Mouse (Mus musculus): ENCODE data around the gene Zfp618. TPM values are rescaled to one million over a fixed set of nuclear protein-coding genes. Genes with fewer than 3 reads are reported as not detected.

Gene Zfp618
- 1.8 and 1.9 TPM in 2 replicates for polyA plus RNA-seq (2012; rRNA removed)

DNA sequence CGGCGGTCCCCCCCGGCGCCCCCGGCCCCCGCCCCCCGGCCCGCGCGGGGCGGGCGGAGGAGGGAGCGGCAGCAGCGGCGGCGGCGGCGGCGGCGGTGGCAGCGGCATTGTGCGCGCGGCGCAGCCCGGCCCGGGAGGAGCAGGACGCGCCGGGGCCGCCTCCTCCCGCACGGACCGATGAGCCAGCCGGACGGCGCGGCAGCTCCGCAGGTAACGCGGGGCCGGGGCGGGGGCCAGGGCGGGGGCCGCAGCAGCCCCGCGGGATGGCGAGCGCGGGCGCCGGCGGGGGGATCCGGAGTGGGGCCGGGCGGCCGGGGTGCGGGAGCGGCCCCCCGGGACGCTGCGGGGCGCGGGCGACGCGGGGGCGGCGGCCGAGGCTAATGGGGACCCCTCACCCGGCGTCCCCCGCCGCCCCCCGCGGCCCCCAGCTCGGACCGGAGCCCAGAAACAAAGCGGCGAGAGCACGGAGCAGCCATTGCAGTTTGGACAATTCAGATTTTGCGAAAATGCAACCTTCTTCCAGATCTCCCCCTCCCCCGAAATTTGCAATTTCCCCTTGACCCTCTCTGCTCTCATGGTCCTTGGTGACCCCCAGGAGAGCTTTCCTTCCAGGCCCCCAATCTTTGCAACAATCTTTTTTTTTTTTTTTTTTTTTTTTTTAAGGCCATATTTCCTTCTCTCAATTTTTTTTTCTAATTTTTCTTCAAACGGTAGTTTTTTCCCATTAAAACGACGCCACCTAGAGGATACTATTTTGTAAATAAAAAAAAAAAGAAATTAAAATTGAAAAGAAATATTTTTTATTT, at the start of gene Zfp618:
Gene Zfp618 (plus strand): TSS at position 77 of the 806 bp plus-strand sequence.
- TF ChIP-seq POLR2A (IDR thresholded peaks at IDR 0.05; ENCODE audit: extremely low read depth, insufficient read depth, low read length) (no peak), CTCF (IDR thresholded peaks at IDR 0.05; ENCODE audit: extremely low read depth, insufficient read depth, low read length) (no peak)
- peak within 1 kb of the TSS; percentile 63 for H3K4me3 ChIP-seq (ENCODE audit: insufficient read depth, low read length)
- H3K27ac ChIP-seq (ENCODE audit: insufficient read depth, low read length): no peak within 1 kb of the TSS
- H3K4me1 ChIP-seq (ENCODE audit: control insufficient read depth, insufficient read depth, low read length): no peaks in the 10 kb centered on the region

DNA sequence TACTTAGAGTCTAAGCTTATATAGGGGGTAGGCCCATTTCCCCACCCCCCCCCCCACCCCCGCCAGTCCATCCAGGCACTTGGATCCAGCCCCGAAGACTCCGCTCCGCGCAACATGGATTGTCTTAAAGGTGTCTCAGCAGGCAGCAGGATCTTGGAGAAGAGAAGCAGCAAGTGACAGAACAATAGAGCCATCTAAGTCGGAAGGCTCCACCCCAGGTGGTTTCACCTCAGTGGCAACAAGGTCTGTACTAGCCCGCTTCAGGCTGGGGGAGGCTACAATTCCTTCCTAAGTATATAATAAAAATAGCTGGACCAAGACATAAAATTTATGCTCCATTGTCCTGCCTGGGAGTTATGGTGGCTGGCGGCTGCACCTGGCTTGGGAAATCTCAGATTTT, 48.3 kb upstream of the Zfp618 start:
- Histone ChIP-seq H3K4me1 (ENCODE audit: control insufficient read depth, insufficient read depth, low read length) (no peaks in the 10 kb centered on the region), H3K27ac (ENCODE audit: insufficient read depth, low read length) (no peak overlapping the region), H3K4me3 (ENCODE audit: insufficient read depth, low read length) (no peak overlapping the region)
- TF ChIP-seq POLR2A (IDR thresholded peaks at IDR 0.05; ENCODE audit: extremely low read depth, insufficient read depth, low read length) (no peak), CTCF (IDR thresholded peaks at IDR 0.05; ENCODE audit: extremely low read depth, insufficient read depth, low read length) (no peak)

DNA sequence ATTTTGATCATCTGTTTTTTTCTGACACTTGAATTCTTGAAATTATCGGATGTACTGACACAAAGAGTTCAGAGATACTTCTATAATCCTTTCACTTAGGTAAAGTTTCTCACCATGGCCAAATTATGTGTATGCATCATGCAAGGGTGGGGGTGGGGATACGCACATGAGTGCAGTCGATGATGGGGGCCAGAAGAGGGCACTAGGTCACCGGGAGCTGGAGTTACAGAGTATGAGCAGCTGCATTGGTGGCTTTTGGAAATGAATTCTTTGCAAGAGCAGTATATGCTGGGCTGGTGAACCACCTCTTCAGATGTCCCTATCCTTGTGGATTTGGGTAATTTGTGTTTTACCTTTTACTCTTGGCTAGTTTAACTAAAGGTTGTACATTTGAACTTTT, 31.6 kb upstream of the Zfp618 start:
- TF ChIP-seq POLR2A (IDR thresholded peaks at IDR 0.05; ENCODE audit: extremely low read depth, insufficient read depth, low read length) (no peak), CTCF (IDR thresholded peaks at IDR 0.05; ENCODE audit: extremely low read depth, insufficient read depth, low read length) (no peak)
- no peak overlapping the region for H3K27ac ChIP-seq (ENCODE audit: insufficient read depth, low read length)
- no peaks in the 10 kb centered on the region for H3K4me1 ChIP-seq (ENCODE audit: control insufficient read depth, insufficient read depth, low read length)
- H3K4me3 ChIP-seq (ENCODE audit: insufficient read depth, low read length): no peak overlapping the region

DNA sequence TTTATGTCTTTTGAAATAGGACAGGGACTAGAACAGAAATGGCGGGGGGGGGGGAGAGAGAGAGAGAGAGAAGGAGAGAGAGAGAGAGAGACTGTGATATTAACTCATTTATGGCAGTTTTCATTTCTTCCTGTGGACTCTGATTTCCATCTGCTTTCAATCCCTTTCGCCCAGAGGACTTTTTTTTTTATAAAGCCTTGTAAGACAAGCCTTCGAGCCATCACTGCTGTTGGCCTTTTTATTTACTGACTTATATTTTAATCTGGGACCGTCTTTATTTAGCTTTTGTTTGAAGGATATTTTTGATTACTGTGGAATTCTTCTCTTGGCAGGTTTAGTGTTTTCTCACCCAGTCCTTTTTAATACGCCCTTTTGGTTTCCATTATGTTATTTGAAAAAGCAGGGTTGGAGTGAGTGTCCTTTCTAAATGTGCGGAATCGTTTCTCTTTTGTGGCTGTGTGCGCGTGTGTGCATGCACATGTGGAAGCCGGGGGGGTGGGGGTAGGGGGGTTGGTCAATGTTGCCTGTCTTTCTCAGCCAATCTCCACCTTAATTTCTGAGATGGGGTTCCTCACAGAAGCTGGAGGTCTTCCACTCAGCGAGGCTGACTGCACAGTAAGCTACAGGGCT, 29.7 kb upstream of the Zfp618 start:
- TF ChIP-seq CTCF (IDR thresholded peaks at IDR 0.05; ENCODE audit: extremely low read depth, insufficient read depth, low read length) (no peak), POLR2A (IDR thresholded peaks at IDR 0.05; ENCODE audit: extremely low read depth, insufficient read depth, low read length) (no peak)
- no peak overlapping the region for H3K27ac ChIP-seq (ENCODE audit: insufficient read depth, low read length)
- no peak overlapping the region for H3K4me3 ChIP-seq (ENCODE audit: insufficient read depth, low read length)
- H3K4me1 ChIP-seq (ENCODE audit: control insufficient read depth, insufficient read depth, low read length): no peaks in the 10 kb centered on the region

DNA sequence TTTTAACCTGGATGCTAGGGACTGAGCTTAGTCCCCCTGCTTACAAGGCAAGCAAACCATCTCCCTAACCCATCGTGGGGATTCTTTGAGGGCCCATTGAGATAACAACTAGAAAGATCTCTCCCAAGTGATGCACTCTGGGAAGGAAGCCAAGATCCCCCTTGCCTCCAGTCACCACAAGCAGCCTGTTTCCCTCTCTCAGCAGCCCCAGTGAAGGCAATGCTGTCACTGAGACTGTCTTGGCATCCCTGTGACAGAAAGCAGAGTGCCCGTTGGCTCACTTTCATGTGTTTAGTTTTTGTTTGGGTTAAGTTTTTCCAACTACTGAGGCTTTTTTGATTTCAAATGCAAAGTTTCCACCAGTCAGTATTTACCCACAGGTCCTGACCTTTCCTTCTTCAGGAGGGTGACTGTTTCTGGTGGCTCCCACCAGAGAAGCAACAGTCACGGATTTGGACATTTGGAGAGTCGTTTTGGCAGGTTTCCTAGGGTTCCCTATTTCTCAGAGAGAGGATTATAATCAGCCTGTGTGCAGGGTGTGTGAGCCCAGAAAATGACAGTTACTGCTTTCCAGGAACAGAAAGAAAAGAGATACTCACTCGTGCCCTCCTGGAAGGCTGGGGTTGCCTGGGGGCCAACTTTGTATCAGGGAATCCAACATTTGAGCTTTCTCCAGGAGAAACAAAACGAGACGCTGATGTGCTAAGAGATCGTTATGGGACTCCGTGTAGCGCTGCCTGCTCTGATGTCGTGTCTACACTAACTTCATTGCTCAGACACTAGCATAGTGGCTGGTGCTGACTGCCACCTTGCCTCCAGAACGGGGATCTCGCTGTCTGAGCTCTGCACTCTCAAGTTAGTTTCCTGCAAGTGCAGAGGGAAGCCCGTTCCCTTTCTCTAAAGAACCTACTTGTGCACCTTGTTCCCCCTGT, 23.1 kb upstream of the Zfp618 start:
- H3K4me3 ChIP-seq (ENCODE audit: insufficient read depth, low read length): no peak overlapping the region
- no peaks in the 10 kb centered on the region for H3K4me1 ChIP-seq (ENCODE audit: control insufficient read depth, insufficient read depth, low read length)
- no peak overlapping the region for H3K27ac ChIP-seq (ENCODE audit: insufficient read depth, low read length)
- TF ChIP-seq POLR2A (IDR thresholded peaks at IDR 0.05; ENCODE audit: extremely low read depth, insufficient read depth, low read length) (no peak), CTCF (IDR thresholded peaks at IDR 0.05; ENCODE audit: extremely low read depth, insufficient read depth, low read length) (no peak)

DNA sequence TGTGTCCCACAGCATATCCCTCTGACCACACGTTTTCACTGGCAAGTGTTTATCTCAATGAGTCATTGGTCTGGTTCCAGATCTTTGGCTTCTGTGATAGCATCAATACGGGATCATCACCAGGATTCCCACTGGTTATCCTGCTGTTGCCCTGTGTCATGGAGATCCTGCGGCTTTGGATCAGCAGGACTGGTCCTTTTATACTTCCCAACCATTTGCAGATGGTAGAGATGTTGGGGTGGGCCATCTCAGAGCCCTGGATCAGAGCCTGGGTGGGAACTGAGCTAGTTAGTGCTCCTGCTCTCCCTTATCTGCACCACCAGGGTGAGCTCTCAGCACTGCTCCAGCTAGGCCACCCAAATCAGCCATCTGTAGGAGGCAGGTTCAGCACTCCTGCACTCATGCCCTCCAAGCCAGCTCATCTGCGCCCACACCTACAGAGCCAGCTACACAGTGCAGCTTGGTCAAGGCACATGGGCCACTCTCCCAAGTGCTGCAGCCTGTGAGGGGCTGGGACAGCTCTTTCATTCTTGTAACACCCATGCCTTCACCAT, 21.0 kb upstream of the Zfp618 start:
- TF ChIP-seq POLR2A (IDR thresholded peaks at IDR 0.05; ENCODE audit: extremely low read depth, insufficient read depth, low read length): no peak
- peak; percentile 26; the same call in 1 of the 2 replicates for TF ChIP-seq CTCF (IDR thresholded peaks at IDR 0.05; ENCODE audit: extremely low read depth, insufficient read depth, low read length)
- H3K4me1 ChIP-seq (ENCODE audit: control insufficient read depth, insufficient read depth, low read length): no peaks in the 10 kb centered on the region
- no peak overlapping the region for H3K27ac ChIP-seq (ENCODE audit: insufficient read depth, low read length)
- H3K4me3 ChIP-seq (ENCODE audit: insufficient read depth, low read length): no peak overlapping the region

DNA sequence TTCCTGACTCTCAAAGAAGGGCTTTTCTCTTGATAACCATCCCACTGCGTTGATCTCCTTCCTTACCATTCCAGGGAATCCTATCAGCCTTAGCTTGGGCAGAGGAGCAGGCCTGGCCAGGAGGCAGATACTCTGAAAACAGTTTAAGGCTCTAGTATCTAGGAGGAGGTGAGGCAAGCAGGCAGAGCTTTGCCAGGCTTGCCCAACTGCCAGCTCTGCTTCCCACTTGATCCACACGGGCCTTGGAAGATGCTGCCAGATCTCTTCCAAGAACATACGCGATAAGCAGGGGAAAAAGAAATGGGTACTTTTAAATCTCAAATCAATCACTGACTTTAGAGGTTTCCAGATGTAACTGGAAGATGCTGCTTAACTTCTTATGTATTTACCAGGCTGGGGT, 1.6 kb upstream of the Zfp618 start:
- TF ChIP-seq CTCF (IDR thresholded peaks at IDR 0.05; ENCODE audit: extremely low read depth, insufficient read depth, low read length) (no peak), POLR2A (IDR thresholded peaks at IDR 0.05; ENCODE audit: extremely low read depth, insufficient read depth, low read length) (no peak)
- Histone ChIP-seq H3K27ac (ENCODE audit: insufficient read depth, low read length) (no peak overlapping the region), H3K4me1 (ENCODE audit: control insufficient read depth, insufficient read depth, low read length) (no peaks in the 10 kb centered on the region), H3K4me3 (ENCODE audit: insufficient read depth, low read length) (no peak overlapping the region)

DNA sequence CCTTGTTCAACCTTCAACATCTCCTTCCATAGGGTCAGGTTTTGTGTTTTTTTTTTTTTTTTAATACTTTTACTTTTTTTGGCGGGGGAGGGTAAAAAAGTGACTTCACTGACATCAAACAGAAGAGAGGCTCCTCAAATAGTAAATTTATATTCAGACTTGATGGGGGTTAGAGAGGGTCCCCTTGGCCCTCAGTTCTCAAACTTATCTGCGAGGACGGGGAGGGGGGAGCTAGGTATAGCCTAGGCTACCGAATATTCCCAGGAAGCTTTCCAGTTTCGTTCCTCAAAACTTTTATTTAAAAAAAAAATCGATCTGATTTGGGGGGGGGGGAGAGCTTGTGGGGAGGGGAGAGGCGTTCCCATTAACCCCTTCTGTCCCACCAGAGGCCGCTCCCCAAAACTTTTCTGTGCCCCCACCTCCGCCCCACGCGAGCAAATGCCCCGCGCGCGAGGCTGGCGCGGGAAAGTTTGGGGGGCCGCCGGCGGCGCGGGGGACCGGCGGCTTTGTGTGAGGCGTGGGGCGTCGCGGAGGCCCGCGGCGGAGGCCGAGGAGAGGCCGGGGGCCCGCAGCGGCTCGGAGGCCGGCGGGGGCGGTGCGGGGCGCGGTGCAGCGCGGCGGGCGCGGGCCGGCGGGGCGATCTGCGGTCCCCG, 403 bp upstream of the Zfp618 start:
- Histone ChIP-seq H3K4me3 (ENCODE audit: insufficient read depth, low read length) (no peak overlapping the region; the same call in 1 of the 2 replicates), H3K27ac (ENCODE audit: insufficient read depth, low read length) (no peak overlapping the region), H3K4me1 (ENCODE audit: control insufficient read depth, insufficient read depth, low read length) (no peaks in the 10 kb centered on the region)
- no peak for TF ChIP-seq POLR2A (IDR thresholded peaks at IDR 0.05; ENCODE audit: extremely low read depth, insufficient read depth, low read length)
- no peak for TF ChIP-seq CTCF (IDR thresholded peaks at IDR 0.05; ENCODE audit: extremely low read depth, insufficient read depth, low read length)

All from cortical plate, adult 2 months (tissue).